Mouse (Mus musculus) neural tube, embryonic 11.5 days (tissue): Measurements from ENCODE around the gene Proser3. TPM values are rescaled to one million over a fixed set of nuclear protein-coding genes. Genes with fewer than 3 reads are reported as not detected.
"Not testable (repeated sequence)": the region's sequence is repeated elsewhere in the genome, so short reads cannot be mapped to it uniquely, and the experiment has no call there.

Experiments
- ATAC-seq: fragments of 200-750 bp; cut with Nextera tagmentation; 2 replicates; pipeline ENCODE4 v1.8.0; 2017; ENCODE audit warnings: moderate number of reproducible peaks, mild to moderate bottlenecking, moderate TSS enrichment, moderate library complexity; ENCODE audit not compliant: insufficient read depth, low FRiP score, low TSS enrichment
- DNase-seq: peaks from one replicate; pipeline ENCODE4 v3.0.0-alpha.2; 2015; ENCODE audit warnings: low spot score
- H3K27ac ChIP-seq: fragments of 300-500 bp; sonication (generic); 2 replicates; pipeline ENCODE4 v1.5.1; 2014; ENCODE audit warnings: low read depth, mild to moderate bottlenecking, low read length
- H3K27me3 ChIP-seq: fragments of 300-500 bp; sonication (generic); 2 replicates; pipeline ENCODE4 v1.6.1; 2014; ENCODE audit warnings: mild to moderate bottlenecking, low read length, mixed read lengths; ENCODE audit not compliant: control insufficient read depth, insufficient read depth
- H3K36me3 ChIP-seq: fragments of 300-500 bp; sonication (generic); 2 replicates; pipeline ENCODE4 v1.6.1; 2014; ENCODE audit warnings: mild to moderate bottlenecking, low read length, moderate library complexity, mixed read lengths; ENCODE audit not compliant: control insufficient read depth, insufficient read depth
- H3K4me1 ChIP-seq: fragments of 300-500 bp; sonication (generic); 2 replicates; pipeline ENCODE4 v1.6.1; 2014; ENCODE audit warnings: low read length, mixed read lengths; ENCODE audit not compliant: control insufficient read depth, insufficient read depth
- H3K4me2 ChIP-seq: fragments of 300-500 bp; sonication (generic); 2 replicates; pipeline ENCODE4 v1.6.1; 2014; ENCODE audit warnings: low read depth, mild to moderate bottlenecking, moderate library complexity
- H3K4me3 ChIP-seq: fragments of 300-500 bp; sonication (generic); 2 replicates; pipeline ENCODE4 v1.5.1; 2014; ENCODE audit warnings: low read depth, low read length
- H3K9ac ChIP-seq: fragments of 300-500 bp; sonication (generic); 2 replicates; pipeline ENCODE4 v1.6.1; 2014; ENCODE audit warnings: mild to moderate bottlenecking, low read length
- H3K9me3 ChIP-seq: fragments of 300-500 bp; sonication (generic); 2 replicates; pipeline ENCODE4 v1.6.1; 2016; ENCODE audit warnings: low read length; ENCODE audit not compliant: control insufficient read depth
- WGBS: fragments of 180-500 bp; shearing (Covaris S2); extraction: QIAGEN DNeasy Blood & Tissue Kit; methylation state at CpG from one replicate; pipeline ENCODE4 v1.1.7; 2014; 5-methylcytosine and 5-hydroxymethylcytosine counted together
- polyA plus RNA-seq: library from polyadenylated mRNA; unstranded; fragments of >200 nt; fragmentation: Nextera tagmentation; extraction: Ambion mirVana; gene quantifications from 2 replicates; pipeline ENCODE4 v1.2.1, GENCODE M21; 2014

The Proser3 gene
- polyA plus RNA-seq, 1 experiment from 2014 or later, result 12.1 TPM

GRCm38 (mm10) chr7:30522871-30523270, 29.2 kb downstream of the Proser3 start:
- Histone ChIP-seq H3K36me3 (peaks cover 14% of the 10 kb centered on the region), H3K4me1 (0 out of 2 replicates have a peak, but pooled peaks cover 5% of the 10 kb centered on the region), H3K27ac (no peak overlapping the region), H3K9ac (no peak overlapping the region), H3K4me3 (no peak overlapping the region), H3K9me3 (no peaks in the 10 kb centered on the region), H3K4me2 (no peak overlapping the region), H3K27me3 (no peaks in the 10 kb centered on the region)
- DNase-seq, result no peak
- ATAC-seq, result no peak
- 93% methylated on average over 10 of the region's 10 CpGs for WGBS

GRCm38 (mm10) chr7:30520856-30521255, 31.2 kb downstream of the Proser3 start:
- H3K9me3 ChIP-seq, result no peaks in the 10 kb centered on the region
- H3K4me2 ChIP-seq, result no peak overlapping the region
- 0 out of 2 replicates have a peak overlapping the region, but pooled peaks have one; percentile 42 for H3K27ac ChIP-seq
- ATAC-seq, result no peak
- H3K36me3 ChIP-seq, result peaks cover 14% of the 10 kb centered on the region
- H3K9ac ChIP-seq, result no peak overlapping the region
- no peak overlapping the region for H3K4me3 ChIP-seq
- no peak for DNase-seq
- WGBS, result 88% methylated on average over 5 of the region's 5 CpGs
- no peaks in the 10 kb centered on the region for H3K4me1 ChIP-seq
- H3K27me3 ChIP-seq, result no peaks in the 10 kb centered on the region

DNA sequence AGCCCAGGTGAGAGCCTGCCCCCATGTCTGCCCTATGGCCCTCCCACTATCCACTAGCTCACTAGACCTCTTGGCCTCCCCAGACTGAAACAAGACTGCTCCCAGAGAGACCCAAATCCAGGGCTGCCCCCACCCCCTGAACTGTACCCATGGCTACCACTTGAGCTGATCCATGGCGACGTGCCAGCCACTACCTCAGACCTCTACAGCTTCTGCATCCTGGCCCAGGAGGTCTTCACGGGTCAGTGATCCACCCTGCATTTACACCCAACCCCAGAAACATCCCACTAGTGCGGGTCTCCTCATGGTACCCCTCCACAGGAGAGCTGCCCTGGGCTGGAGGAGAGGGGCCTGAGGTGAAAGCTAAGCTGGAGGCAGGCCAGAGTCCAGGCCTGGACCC, 31.7 kb downstream of the Proser3 start:
- DNase-seq, result no peak
- Histone ChIP-seq H3K9me3 (no peaks in the 10 kb centered on the region), H3K36me3 (peaks cover 14% of the 10 kb centered on the region), H3K4me3 (no peak overlapping the region), H3K27ac (no peak overlapping the region), H3K4me1 (no peaks in the 10 kb centered on the region), H3K9ac (peak overlapping the region; percentile 15; the same call in 1 of the 2 replicates), H3K27me3 (no peaks in the 10 kb centered on the region), H3K4me2 (no peak overlapping the region)
- WGBS, result 68% methylated on average over 4 of the region's 4 CpGs
- ATAC-seq, result no peak

DNA sequence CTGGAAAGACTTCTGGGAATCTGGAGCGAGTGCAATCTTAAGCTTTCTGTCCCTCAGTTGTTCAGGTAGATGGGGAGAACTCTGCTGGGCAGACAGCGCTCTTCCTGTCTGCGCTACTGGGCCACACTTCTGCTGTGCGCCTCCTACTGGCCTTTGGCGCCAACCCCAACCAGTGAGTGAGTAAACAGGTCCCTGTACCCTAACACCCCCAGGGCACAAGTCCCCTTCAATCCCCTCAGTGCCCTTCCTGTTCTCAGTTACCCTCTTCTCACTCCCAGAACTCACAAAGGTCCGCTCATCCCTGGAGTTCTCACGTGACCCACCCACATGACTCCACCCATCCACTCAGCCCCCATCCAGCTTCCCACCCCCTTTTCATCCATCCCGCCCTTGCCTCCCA, 33.8 kb downstream of the Proser3 start:
- Histone ChIP-seq H3K4me2 (no peak overlapping the region), H3K4me3 (no peak overlapping the region)
- 40% methylated on average over 8 of the region's 8 CpGs for WGBS

DNA sequence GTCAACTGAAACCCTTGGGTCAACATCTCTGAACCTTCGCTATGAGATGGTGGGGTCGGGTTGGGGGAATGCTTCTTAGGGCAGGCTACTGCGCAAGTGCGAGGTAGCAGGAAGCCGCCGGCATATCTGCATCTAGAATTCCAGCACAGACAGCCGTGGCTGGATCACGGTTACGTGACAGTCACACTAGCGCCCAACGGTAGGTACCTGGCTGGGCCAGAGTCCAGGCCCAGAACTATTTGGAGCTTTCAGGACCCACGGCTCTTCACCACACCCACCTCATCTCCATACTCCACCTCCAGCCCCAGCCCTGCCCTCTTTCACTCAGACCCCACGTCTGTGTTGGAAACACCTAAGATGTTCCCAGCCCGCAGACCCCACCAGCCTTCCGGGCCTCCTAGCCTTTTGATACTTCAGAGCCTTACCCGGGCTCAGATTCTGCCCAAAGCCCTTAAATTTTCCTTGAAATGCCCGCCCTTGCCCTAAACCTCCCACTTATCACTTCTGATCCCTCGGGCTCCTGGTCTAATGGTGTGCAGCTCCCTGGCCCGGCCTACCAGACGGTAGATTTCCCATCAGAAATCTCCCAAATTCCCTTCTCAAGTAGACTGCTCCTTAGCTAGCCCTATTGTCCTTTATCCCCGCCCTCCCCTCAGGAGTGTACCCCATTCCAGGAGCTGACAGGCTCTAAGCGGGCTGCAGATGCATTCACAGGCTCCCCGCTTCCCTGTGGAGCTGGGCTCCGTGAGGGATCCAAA, 36.9 kb downstream of the Proser3 start:
- no peaks in the 10 kb centered on the region for H3K36me3 ChIP-seq
- no peaks in the 10 kb centered on the region for H3K4me1 ChIP-seq
- no peaks in the 10 kb centered on the region for H3K27me3 ChIP-seq
- no peak overlapping the region for H3K9ac ChIP-seq
- no peak overlapping the region for H3K4me2 ChIP-seq
- no peaks in the 10 kb centered on the region for H3K9me3 ChIP-seq
- no peak for ATAC-seq
- no peak overlapping the region for H3K4me3 ChIP-seq
- WGBS, result 58% methylated on average over 24 of the region's 24 CpGs
- DNase-seq, result no peak
- no peak overlapping the region for H3K27ac ChIP-seq

More for the DNA sequence above, 33.8 kb downstream of the Proser3 start:
- H3K4me1 ChIP-seq, result no peaks in the 10 kb centered on the region
- no peak overlapping the region for H3K27ac ChIP-seq
- DNase-seq (no peak), ATAC-seq (no peak)
- no peaks in the 10 kb centered on the region for H3K27me3 ChIP-seq
- H3K36me3 ChIP-seq, result peaks cover under 1% of the 10 kb centered on the region; the same call in 1 of the 2 replicates
- no peaks in the 10 kb centered on the region for H3K9me3 ChIP-seq
- no peak overlapping the region for H3K9ac ChIP-seq

DNA sequence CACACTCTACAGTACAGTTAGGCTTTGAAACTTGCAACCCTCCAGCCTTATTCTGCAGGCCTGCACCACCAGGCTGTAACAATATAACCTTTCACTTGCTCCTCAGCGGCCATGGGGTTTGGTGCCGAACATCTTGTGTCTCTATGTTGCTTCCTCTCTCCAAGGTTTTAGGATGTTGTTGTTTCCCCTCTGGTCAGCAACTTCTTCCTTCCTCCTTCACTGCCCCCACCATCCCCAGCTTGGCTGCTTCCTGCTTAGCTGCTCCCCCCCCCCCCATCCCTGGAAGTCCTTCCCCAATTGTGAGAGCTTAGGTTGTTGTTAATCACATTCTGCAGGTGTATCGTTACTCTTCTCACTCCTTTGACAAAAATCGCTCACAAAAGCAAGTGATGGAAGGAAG, 44.0 kb downstream of the Proser3 start:
- Histone ChIP-seq H3K27ac (no peak overlapping the region), H3K4me3 (no peak overlapping the region), H3K27me3 (no peaks in the 10 kb centered on the region), H3K9me3 (no peaks in the 10 kb centered on the region), H3K9ac (no peak overlapping the region), H3K4me1 (no peaks in the 10 kb centered on the region), H3K36me3 (no peaks in the 10 kb centered on the region), H3K4me2 (no peak overlapping the region)
- WGBS, result 78% methylated on average over 4 of the region's 4 CpGs
- no peak for DNase-seq
- ATAC-seq, result no peak

- not testable (repeated sequence) for H3K27me3 ChIP-seq, DNase-seq, H3K9me3 ChIP-seq, H3K36me3 ChIP-seq, H3K4me3 ChIP-seq, H3K9ac ChIP-seq, H3K4me1 ChIP-seq, H3K4me2 ChIP-seq, ATAC-seq, H3K27ac ChIP-seq
- 82% methylated on average over 5 of the region's 5 CpGs for WGBS
Observed at GRCm38 (mm10) chr7:30501159-30501558, 50.9 kb downstream of the Proser3 start.

DNA sequence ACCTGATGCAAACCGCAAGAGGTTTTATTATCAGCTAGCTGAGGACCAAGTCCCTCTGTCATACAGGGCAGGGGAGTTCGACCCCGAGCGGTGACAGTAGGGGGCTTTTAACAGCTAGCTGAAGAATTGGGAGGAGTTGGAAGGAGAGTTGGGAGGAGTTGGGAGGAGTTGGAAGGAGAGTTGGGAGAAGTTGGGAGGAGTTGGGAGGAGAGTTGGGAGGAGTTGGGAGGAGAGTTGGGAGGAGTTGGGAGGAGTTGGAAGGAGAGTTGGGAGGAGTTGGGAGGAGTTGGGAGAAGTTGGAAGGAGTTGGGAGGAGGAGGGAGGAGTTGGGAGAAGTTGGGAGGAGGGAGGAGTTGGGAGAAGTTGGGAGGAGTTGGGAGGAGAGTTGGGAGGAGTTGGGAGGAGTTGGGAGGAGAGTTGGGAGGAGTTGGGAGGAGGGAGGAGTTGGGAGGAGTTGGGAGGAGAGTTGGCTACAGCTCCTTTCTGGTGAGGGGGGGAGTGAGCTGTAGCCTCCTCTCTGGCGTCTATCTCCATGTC, 56.5 kb downstream of the Proser3 start:
- H3K36me3 ChIP-seq, H3K27ac ChIP-seq, H3K4me3 ChIP-seq, H3K9ac ChIP-seq, H3K4me2 ChIP-seq, ATAC-seq, H3K4me1 ChIP-seq, H3K9me3 ChIP-seq, H3K27me3 ChIP-seq: not testable (repeated sequence)
- 61% methylated on average over 5 of the region's 5 CpGs for WGBS
- peak; percentile 5 for DNase-seq

- H3K4me2 ChIP-seq, result no peak within 1 kb of the TSS
- DNase-seq (no peak), ATAC-seq (no peak)
- no peaks in the 10 kb centered on the region for H3K27me3 ChIP-seq
- no peak within 1 kb of the TSS for H3K27ac ChIP-seq
- WGBS, result 44% methylated on average over 11 of the region's 11 CpGs
- no peaks in the 10 kb centered on the region for H3K36me3 ChIP-seq
- H3K4me3 ChIP-seq, result no peak within 1 kb of the TSS
- H3K9ac ChIP-seq, result no peak within 1 kb of the TSS
- H3K4me1 ChIP-seq, result no peaks in the 10 kb centered on the region
- H3K9me3 ChIP-seq, result no peaks in the 10 kb centered on the region
Observed at GRCm38 (mm10) chr7:30493401-30493931, 58.6 kb downstream of the Proser3 start, which contains the start of gene Prodh2. Prodh2 (plus strand) TSS chr7:30493622.
